Mouse (Mus musculus) natural killer cell, adult 2 months (primary cell): ENCODE data around the gene Rap1a.

Source experiments
- DNase-seq, 2 experiments: peaks; one replicate each; pipeline ENCODE4 v3.0.0; 2022; ENCODE audit warnings: low spot score in 2 of 2

Gene Rap1a

DNA sequence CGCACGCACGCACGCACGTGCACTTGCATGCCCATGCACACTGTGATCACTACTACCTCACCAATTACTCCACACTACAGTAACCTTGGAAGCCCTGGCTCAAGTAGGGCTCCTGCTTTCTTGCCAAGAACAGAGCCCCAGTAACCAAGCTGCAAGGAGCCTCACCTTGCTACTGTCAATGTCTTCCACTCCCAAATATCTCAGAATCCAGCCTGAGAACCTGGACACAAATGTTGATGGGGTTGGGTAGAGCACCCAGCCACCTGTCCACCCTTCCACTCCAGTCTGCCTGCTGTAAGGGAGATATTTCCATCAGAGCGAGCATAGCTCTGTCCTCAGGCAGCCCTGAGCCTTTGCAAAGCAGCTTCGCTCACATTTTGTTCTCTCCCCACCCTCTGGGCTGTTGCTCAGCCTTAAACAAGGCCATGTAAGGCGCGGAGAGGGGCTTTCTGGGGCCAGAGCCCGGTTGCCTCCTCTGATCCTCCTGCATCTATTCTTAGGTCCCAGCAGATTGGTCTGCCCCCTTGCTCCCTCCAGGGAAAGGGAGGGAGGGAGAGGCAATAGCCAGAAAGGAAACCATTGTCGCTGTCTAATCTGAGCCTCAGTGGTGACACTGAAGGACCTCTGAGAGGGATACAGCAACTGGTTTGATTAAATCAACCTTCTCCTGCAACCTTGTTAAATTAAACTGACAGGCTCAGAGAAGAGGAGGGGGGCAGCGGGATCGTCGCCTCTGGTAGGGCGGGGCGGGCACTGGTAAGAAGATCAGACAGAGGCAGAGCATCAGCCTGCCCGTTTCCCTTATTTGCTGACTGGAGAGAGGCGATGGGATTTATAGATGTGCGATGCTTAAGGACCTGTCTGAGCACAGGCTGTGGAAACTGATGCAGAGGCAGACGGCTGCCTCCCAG is 105.4 kb downstream of the Rap1a start:
- DNase-seq = no peak

DNA sequence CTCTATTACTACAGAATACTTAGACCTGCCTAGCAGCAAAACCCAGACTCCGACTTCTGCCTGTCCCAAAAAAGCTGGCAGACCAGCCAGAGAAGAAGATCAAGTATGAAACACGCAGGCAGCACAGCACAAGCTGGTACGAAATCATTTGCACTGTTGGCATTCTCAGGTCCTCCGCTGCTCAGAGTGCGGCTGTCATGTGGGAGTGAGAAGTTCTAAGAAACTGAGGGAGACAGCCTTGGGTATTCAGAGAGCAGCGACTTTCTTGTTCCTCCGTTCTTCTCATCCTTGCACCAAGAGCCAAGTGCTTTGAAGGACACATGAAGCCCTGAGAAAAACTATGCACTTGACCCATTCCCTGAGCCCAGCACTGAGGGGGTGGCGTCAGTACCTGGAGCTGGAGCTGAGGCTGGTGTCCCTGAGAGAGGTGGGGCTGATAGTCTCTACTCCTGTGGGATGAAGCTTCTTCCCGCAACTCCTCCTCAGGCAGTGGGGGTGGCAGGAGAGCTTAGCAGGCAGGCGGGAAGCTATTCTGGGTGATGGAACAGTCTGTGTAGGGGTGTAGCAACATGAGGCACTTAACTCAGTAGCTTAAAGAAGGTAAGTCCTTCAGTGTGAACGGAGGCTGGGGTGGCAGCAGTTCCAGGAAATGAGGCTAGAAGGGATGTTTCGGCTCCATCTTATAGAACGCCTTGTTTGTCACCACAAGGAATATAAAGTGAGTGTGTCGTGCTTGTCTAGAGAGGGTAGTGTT is 107.6 kb downstream of the Rap1a start:
- DNase-seq = no peak

DNA sequence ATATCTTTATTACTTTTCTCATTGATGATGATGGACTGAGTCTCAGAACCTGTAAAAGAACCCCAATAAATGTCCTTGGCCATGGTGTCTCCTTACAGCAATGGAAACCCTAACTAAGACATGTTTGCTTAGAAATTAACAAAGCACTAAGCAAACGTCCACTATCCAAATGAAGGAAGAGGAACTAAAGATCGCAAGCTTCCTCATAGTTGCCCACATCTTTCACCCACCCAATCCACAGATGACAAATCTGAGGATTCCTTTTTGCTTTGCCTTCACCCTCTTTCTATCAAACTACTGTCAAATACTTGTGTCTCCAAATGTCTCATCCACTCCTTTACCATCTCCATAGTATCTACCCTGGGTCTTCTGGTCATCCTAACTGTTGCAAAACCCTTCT is 112.6 kb downstream of the Rap1a start:
- DNase-seq = no peak

DNA sequence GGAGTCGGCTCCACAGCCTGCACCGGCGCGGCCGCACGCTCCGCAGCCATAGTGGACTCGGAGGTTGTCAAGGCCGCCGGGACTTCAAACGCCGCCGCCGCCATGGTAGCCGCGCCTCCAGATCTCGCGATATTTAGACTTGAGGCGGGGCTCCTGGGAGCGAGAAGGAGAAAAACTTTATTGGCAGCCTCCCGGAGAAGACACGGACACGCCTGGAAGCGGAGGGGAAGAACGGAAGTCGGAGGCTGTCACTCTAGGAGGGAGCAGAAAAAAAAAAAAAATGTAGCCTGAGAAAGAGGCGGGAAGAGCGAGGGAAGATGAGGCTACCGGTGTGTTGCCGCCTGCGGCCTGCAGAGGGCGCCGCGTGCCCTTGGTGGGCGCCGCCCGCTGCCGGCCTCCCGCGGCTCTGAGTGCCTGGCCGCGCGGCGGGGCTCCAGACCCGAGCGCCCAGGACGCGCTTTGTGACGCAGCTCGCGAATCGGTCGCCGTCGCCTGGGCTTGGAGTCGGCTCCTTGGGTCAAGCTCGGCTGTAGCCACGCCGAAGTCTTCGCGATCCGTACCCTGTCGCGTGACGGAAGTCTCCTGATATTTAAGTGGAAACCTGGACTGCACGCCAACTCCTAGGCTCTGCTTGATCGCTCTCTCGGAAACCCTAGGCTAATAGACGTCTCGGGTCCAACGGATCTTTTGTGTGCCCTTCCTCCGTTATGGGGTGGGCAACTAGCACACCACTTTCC is 113.6 kb downstream of the Rap1a start, which contains the start of gene Ddx20:
TSS of gene Ddx20 (minus strand) at position 251 of the 737 bp plus-strand sequence.
- peak; percentile 94 to 95 for DNase-seq

DNA sequence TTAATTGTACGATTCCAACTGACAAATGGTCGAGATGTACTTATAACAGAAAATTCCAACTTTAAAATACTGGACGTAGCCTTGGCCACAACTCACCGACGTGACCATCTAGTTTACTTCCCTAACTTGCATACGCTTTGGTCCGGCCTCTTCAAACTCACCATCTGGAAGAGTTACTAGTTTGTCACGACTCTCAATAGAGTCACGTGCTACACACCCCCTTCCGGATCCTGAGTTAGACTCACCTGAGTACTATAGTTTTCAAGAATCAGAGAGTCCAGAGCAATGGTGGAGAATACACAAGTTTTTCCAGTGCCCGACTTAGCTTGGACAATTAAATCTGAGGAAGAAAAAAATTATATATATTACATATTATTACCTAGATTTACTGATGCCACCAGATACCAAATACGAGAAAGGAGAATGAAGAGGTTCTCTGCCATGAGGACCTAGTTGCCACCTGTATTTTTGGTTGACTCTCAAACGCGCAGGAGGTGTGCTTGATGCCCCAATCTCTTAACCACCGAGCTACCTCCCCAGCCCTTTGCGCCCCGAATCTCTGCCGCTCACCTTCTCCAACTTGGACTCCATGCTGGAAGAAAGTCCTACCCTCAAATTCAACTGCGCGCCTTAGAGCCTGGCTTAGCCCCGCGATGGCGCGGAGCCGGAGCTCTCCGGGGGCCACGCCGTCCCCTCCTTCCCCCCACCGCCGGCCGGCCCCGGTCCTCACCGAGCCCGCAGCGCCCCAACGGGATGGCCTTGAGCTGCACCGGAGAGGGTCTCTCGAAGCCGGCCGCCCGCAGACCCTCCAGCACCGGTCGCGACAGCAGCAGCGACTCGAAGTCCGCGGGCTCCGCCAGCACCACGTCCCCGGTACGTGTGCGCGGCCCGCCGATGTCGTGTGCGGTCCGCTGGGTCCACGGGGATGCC is 114.5 kb downstream of the Rap1a start:
- no peak for DNase-seq

DNA sequence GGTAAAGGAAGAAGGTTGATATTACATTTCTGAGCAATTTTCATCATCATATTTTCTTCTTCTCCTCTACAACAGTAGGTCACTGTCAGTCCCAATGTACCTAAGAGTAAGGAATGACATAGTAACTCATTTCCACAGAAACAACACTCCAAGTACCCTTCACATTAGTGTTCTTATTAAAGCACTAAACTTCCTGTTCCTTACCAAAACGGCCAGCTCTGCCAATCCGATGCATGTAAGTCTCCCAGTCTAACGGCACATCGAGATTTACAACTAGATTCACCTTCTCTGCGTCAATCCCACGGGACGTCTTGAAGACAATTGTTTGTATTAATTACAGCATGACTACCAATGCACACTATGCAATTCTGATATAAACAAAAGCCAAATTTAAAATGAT is 120.8 kb downstream of the Rap1a start:
- no peak for DNase-seq
